Mouse (Mus musculus): ENCODE results near the gene Snx9. TPM values are rescaled to one million over a fixed set of nuclear protein-coding genes. Genes with fewer than 3 reads are reported as not detected.

The Snx9 gene
- polyA plus RNA-seq (2016; fragmentation: Nextera tagmentation; extraction: Ambion mirVana) = 28.9 and 29.6 TPM in 2 replicates

DNA sequence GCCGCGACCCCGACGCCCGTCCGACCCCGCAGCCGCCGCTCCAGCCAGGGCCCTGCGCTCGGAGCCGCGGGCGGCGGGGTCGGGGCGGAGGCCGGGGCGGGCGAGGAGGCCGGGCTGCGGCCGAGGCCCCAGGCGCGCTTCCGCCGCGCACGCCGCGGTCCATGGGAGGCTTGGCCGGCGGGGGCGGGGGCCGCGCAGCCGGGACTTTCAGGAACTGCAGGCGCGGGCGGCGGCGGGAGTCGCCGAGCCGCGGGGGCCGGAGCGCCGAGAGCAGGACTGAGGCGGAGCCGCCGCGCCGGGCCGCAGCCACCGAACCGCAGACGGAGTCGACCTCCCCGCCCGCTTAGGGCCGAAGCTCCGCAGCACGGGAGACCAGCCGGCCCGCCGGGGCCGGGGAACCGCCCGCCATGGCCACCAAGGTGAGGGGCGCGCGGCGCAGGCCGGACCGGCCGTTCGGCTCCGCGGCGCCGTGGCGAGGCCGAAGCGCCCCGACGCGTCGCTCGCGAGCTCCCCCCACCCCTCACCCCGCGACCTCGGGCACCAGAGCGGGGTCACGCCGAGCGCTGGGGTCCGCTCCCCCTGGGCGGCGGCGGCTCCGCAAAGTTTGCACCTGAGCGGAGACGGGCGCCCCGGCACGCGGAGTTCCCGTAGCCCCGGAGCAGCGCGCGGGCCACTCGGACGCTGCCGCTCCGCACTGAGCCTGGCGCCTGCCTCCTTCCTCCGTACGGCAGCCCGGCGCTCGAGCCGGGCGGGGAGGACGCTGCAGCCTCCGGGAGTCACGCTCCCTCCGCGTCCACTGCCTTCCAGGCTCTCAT lies at the start of gene Snx9:
Gene Snx9, plus strand, starts transcription at position 202 of the 815 bp plus-strand sequence.
- H3K27ac ChIP-seq (ENCODE audit: poor library complexity, severe bottlenecking) = peak within 1 kb of the TSS; percentile 99
- peak within 1 kb of the TSS; percentile 82 for H3K4me2 ChIP-seq
- no peaks in the 10 kb centered on the region for H3K27me3 ChIP-seq (replicated peaks)
- WGBS = 6% methylated on average over 114 of the region's 131 CpGs
- peak within 1 kb of the TSS; percentile 93 for H3K4me3 ChIP-seq
- H3K36me3 ChIP-seq = no peaks in the 10 kb centered on the region
- H3K9me3 ChIP-seq (replicated peaks) = no peaks in the 10 kb centered on the region; the same call in 1 of the 2 replicates
- H3K4me1 ChIP-seq (replicated peaks) = peaks cover 27% of the 10 kb centered on the region
- ATAC-seq (ENCODE audit: insufficient number of reproducible peaks, low FRiP score) = peak; percentile 81
- H3K9ac ChIP-seq = peak within 1 kb of the TSS; percentile 97

- Histone ChIP-seq H3K9me3 (replicated peaks) (peaks cover 3% of the 10 kb centered on the region; the same call in 1 of the 2 replicates), H3K36me3 (no peaks in the 10 kb centered on the region), H3K4me1 (replicated peaks) (peaks cover 11% of the 10 kb centered on the region), H3K4me3 (no peak overlapping the region), H3K27ac (ENCODE audit: poor library complexity, severe bottlenecking) (no peak overlapping the region), H3K9ac (no peak overlapping the region), H3K4me2 (no peak overlapping the region), H3K27me3 (replicated peaks) (no peaks in the 10 kb centered on the region)
- no peak for ATAC-seq (ENCODE audit: insufficient number of reproducible peaks, low FRiP score)
- 77% methylated on average over 12 of the region's 12 CpGs for WGBS
These were observed 48.9 kb upstream of the Snx9 start for GRCm38 (mm10) chr17:5792164-5792791.

GRCm38 (mm10) chr17:5793593-5793992 lies 47.5 kb upstream of the Snx9 start:
- Histone ChIP-seq H3K4me2 (no peak overlapping the region), H3K36me3 (no peaks in the 10 kb centered on the region), H3K27me3 (replicated peaks) (no peaks in the 10 kb centered on the region), H3K4me1 (replicated peaks) (peaks cover 24% of the 10 kb centered on the region), H3K9ac (no peak overlapping the region), H3K4me3 (no peak overlapping the region), H3K9me3 (replicated peaks) (no peaks in the 10 kb centered on the region; the same call in 1 of the 2 replicates), H3K27ac (ENCODE audit: poor library complexity, severe bottlenecking) (no peak overlapping the region)
- 75% methylated on average over 4 of the region's 4 CpGs for WGBS
- no peak for ATAC-seq (ENCODE audit: insufficient number of reproducible peaks, low FRiP score)

DNA sequence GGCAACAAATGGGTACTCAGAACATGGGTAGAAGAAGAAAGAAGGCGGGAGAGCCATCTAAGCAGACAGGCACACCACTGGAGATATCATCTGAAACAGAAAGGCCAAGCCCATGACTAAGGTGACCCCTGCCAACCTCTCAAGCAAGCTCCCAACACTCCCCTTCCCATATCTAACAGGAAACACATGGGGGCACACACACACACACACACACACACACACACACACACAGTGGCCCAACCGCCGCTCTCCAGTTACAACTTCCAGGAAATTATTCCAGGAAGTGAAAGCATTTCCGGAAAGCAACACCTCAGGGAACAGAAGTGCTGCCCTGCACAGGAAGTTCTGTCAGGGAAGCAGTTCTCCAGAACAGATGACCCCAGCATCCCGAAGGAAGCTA lies 46.9 kb upstream of the Snx9 start:
- Histone ChIP-seq H3K9ac (no peak overlapping the region), H3K4me3 (no peak overlapping the region), H3K36me3 (no peaks in the 10 kb centered on the region), H3K4me2 (no peak overlapping the region), H3K9me3 (replicated peaks) (no peaks in the 10 kb centered on the region; the same call in 1 of the 2 replicates), H3K4me1 (replicated peaks) (peaks cover 28% of the 10 kb centered on the region), H3K27me3 (replicated peaks) (no peaks in the 10 kb centered on the region), H3K27ac (ENCODE audit: poor library complexity, severe bottlenecking) (no peak overlapping the region)
- WGBS = 62% methylated on average over 5 of the region's 5 CpGs
- ATAC-seq (ENCODE audit: insufficient number of reproducible peaks, low FRiP score) = no peak

GRCm38 (mm10) chr17:5795369-5795768 lies 45.8 kb upstream of the Snx9 start:
- no peaks in the 10 kb centered on the region for H3K36me3 ChIP-seq
- H3K27ac ChIP-seq (ENCODE audit: poor library complexity, severe bottlenecking) = no peak overlapping the region
- H3K9me3 ChIP-seq (replicated peaks) = no peaks in the 10 kb centered on the region; the same call in 1 of the 2 replicates
- H3K4me1 ChIP-seq (replicated peaks) = peaks cover 34% of the 10 kb centered on the region
- no peak overlapping the region for H3K9ac ChIP-seq
- ATAC-seq (ENCODE audit: insufficient number of reproducible peaks, low FRiP score) = no peak
- H3K4me2 ChIP-seq = no peak overlapping the region
- 69% methylated on average over 5 of the region's 5 CpGs for WGBS
- H3K4me3 ChIP-seq = no peak overlapping the region
- H3K27me3 ChIP-seq (replicated peaks) = no peaks in the 10 kb centered on the region

GRCm38 (mm10) chr17:5795878-5796277 lies 45.3 kb upstream of the Snx9 start:
- Histone ChIP-seq H3K4me1 (replicated peaks) (peaks cover 34% of the 10 kb centered on the region), H3K27me3 (replicated peaks) (no peaks in the 10 kb centered on the region), H3K4me3 (no peak overlapping the region), H3K36me3 (no peaks in the 10 kb centered on the region), H3K9ac (no peak overlapping the region), H3K9me3 (replicated peaks) (no peaks in the 10 kb centered on the region; the same call in 1 of the 2 replicates), H3K4me2 (no peak overlapping the region), H3K27ac (ENCODE audit: poor library complexity, severe bottlenecking) (no peak overlapping the region)
- 2% methylated on average over 5 of the region's 5 CpGs for WGBS
- ATAC-seq (ENCODE audit: insufficient number of reproducible peaks, low FRiP score) = peak; percentile 62; the same call in 1 of the 2 replicates

- no peak overlapping the region for H3K27ac ChIP-seq (ENCODE audit: poor library complexity, severe bottlenecking)
- no peaks in the 10 kb centered on the region; the same call in 1 of the 2 replicates for H3K9me3 ChIP-seq (replicated peaks)
- 48% methylated on average over 5 of the region's 5 CpGs for WGBS
- H3K36me3 ChIP-seq = no peaks in the 10 kb centered on the region
- peaks cover 38% of the 10 kb centered on the region for H3K4me1 ChIP-seq (replicated peaks)
- no peaks in the 10 kb centered on the region for H3K27me3 ChIP-seq (replicated peaks)
- ATAC-seq (ENCODE audit: insufficient number of reproducible peaks, low FRiP score) = no peak; the same call in 1 of the 2 replicates
- H3K4me2 ChIP-seq = no peak overlapping the region
- H3K9ac ChIP-seq = no peak overlapping the region
- H3K4me3 ChIP-seq = no peak overlapping the region
These were observed 43.9 kb upstream of the Snx9 start for GRCm38 (mm10) chr17:5797124-5797760.

DNA sequence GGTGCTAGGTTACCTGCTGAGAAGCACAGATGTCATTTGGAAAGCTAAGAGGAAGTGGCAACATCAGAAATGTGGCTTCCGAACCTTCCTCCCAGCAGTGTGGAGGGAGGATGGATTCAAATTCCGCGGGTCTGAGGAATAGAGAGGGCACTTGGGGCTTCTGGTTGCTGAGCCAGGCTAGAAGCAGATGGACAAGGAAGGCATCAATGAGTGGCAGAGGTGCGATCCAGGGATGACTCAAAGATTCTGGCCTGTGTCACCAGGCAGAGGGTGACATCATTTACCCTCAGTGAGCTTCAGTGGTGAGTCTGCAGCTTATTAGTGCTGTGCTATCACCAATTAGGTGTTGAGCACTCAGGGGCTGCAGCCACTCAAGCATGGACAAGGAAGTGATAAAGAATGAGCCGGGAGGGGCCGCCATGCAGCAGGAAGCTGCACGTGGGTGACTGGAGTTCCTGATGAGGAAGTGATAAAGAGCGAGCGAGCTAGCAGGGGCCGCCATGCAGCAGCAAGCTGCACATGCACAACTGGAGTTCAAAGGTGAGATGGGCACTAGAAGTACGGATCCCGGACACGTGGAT lies 42.8 kb upstream of the Snx9 start:
- Histone ChIP-seq H3K27me3 (replicated peaks) (no peaks in the 10 kb centered on the region), H3K4me3 (no peak overlapping the region), H3K4me1 (replicated peaks) (peaks cover 40% of the 10 kb centered on the region), H3K9ac (no peak overlapping the region), H3K27ac (ENCODE audit: poor library complexity, severe bottlenecking) (no peak overlapping the region), H3K4me2 (peak overlapping the region; percentile 14; the same call in 1 of the 2 replicates), H3K9me3 (replicated peaks) (no peaks in the 10 kb centered on the region; the same call in 1 of the 2 replicates), H3K36me3 (no peaks in the 10 kb centered on the region)
- peak; percentile 51; the same call in 1 of the 2 replicates for ATAC-seq (ENCODE audit: insufficient number of reproducible peaks, low FRiP score)
- WGBS = 19% methylated on average over 13 of the region's 13 CpGs

- H3K27ac ChIP-seq (ENCODE audit: poor library complexity, severe bottlenecking) = no peak overlapping the region
- 77% methylated on average over 5 of the region's 5 CpGs for WGBS
- H3K9ac ChIP-seq = no peak overlapping the region
- no peak overlapping the region for H3K4me3 ChIP-seq
- no peak overlapping the region for H3K4me2 ChIP-seq
- no peaks in the 10 kb centered on the region for H3K27me3 ChIP-seq (replicated peaks)
- H3K9me3 ChIP-seq (replicated peaks) = no peaks in the 10 kb centered on the region; the same call in 1 of the 2 replicates
- ATAC-seq (ENCODE audit: insufficient number of reproducible peaks, low FRiP score) = no peak
- H3K36me3 ChIP-seq = no peaks in the 10 kb centered on the region
- peaks cover 40% of the 10 kb centered on the region for H3K4me1 ChIP-seq (replicated peaks)
These were observed 42.2 kb upstream of the Snx9 start for GRCm38 (mm10) chr17:5798900-5799299.

DNA sequence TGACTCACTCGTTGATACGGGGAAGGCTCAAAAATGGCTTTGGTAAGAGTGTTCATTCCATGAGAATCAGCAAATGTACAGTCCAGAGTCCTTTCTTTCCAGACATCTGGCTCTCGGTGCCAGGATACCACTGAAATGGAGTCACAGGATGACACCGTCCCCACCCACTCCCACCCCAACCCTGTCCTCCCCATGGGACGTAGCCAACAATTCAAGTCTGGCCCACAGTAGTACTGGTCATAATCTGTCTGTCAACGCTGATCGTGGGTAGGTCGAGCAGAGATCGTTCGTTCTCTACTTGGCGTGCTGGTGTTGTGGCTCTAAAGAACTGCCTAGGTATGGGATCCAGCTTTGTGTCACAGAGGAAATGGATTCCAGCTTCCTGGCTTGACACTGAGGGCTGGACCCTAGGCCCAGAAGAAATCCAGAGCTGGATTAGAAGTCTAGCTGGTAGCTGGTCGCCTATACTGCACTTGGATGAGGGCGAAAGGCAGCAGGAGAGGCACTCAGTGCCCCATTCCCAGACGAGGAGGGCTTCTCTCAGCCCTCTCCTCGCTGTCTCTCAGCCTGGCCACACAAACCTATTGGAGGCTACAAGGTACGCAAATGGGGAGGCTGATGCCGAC lies 41.6 kb upstream of the Snx9 start:
- 62% methylated on average over 17 of the region's 17 CpGs for WGBS
- ATAC-seq (ENCODE audit: insufficient number of reproducible peaks, low FRiP score) = no peak

More for the DNA sequence above, 41.6 kb upstream of the Snx9 start:
- Histone ChIP-seq H3K4me2 (no peak overlapping the region), H3K4me3 (no peak overlapping the region), H3K9me3 (replicated peaks) (no peaks in the 10 kb centered on the region; the same call in 1 of the 2 replicates), H3K27ac (ENCODE audit: poor library complexity, severe bottlenecking) (no peak overlapping the region), H3K9ac (no peak overlapping the region), H3K4me1 (replicated peaks) (peaks cover 40% of the 10 kb centered on the region), H3K27me3 (replicated peaks) (no peaks in the 10 kb centered on the region), H3K36me3 (no peaks in the 10 kb centered on the region)
